Mouse (Mus musculus): Measurements from ENCODE around the gene Irgm2. TPM values are rescaled to one million over a fixed set of nuclear protein-coding genes. Genes with fewer than 3 reads are reported as not detected.

Gene Irgm2
- polyA plus RNA-seq, 1 experiment from 2014 or later: 1.1 TPM

- ATAC-seq: no peak
- H3K4me1 ChIP-seq (ENCODE audit: control insufficient read depth, insufficient read depth, low read length): no peaks in the 10 kb centered on the region
- H3K9ac ChIP-seq (ENCODE audit: low read depth, low read length): no peak overlapping the region
- no peaks in the 10 kb centered on the region for H3K36me3 ChIP-seq (ENCODE audit: control insufficient read depth, insufficient read depth, low read length)
- H3K9me3 ChIP-seq (replicated peaks; ENCODE audit: control insufficient read depth, low read length, poor library complexity, severe bottlenecking): no peaks in the 10 kb centered on the region
- no peak overlapping the region for H3K4me2 ChIP-seq (ENCODE audit: low read length)
- WGBS: 65% methylated on average over 2 of the region's 2 CpGs
- no peak overlapping the region for H3K4me3 ChIP-seq (ENCODE audit: low read depth, low read length)
- no peak overlapping the region for H3K27ac ChIP-seq (ENCODE audit: low read length)
- H3K27me3 ChIP-seq (ENCODE audit: control insufficient read depth, insufficient read depth, low read depth, low read length): no peaks in the 10 kb centered on the region
Measured at GRCm38 (mm10) chr11:58263516-58263915, 64.1 kb downstream of the Irgm2 start.

GRCm38 (mm10) chr11:58264546-58264945 is 65.1 kb downstream of the Irgm2 start:
- no peak overlapping the region for H3K4me3 ChIP-seq (ENCODE audit: low read depth, low read length)
- no peaks in the 10 kb centered on the region for H3K36me3 ChIP-seq (ENCODE audit: control insufficient read depth, insufficient read depth, low read length)
- no peaks in the 10 kb centered on the region for H3K9me3 ChIP-seq (replicated peaks; ENCODE audit: control insufficient read depth, low read length, poor library complexity, severe bottlenecking)
- 86% methylated on average over 9 of the region's 9 CpGs for WGBS
- H3K4me1 ChIP-seq (ENCODE audit: control insufficient read depth, insufficient read depth, low read length): no peaks in the 10 kb centered on the region
- H3K27me3 ChIP-seq (ENCODE audit: control insufficient read depth, insufficient read depth, low read depth, low read length): no peaks in the 10 kb centered on the region
- no peak overlapping the region for H3K4me2 ChIP-seq (ENCODE audit: low read length)
- no peak overlapping the region for H3K9ac ChIP-seq (ENCODE audit: low read depth, low read length)
- no peak for ATAC-seq
- no peak overlapping the region for H3K27ac ChIP-seq (ENCODE audit: low read length)

GRCm38 (mm10) chr11:58268285-58268684 is 68.9 kb downstream of the Irgm2 start:
- no peak overlapping the region for H3K4me2 ChIP-seq (ENCODE audit: low read length)
- H3K4me3 ChIP-seq (ENCODE audit: low read depth, low read length): no peak overlapping the region
- no peaks in the 10 kb centered on the region for H3K36me3 ChIP-seq (ENCODE audit: control insufficient read depth, insufficient read depth, low read length)
- no peaks in the 10 kb centered on the region for H3K27me3 ChIP-seq (ENCODE audit: control insufficient read depth, insufficient read depth, low read depth, low read length)
- no peak overlapping the region for H3K9ac ChIP-seq (ENCODE audit: low read depth, low read length)
- WGBS: 93% methylated on average over 3 of the region's 3 CpGs
- H3K9me3 ChIP-seq (replicated peaks; ENCODE audit: control insufficient read depth, low read length, poor library complexity, severe bottlenecking): no peaks in the 10 kb centered on the region
- H3K4me1 ChIP-seq (ENCODE audit: control insufficient read depth, insufficient read depth, low read length): no peaks in the 10 kb centered on the region
- no peak overlapping the region for H3K27ac ChIP-seq (ENCODE audit: low read length)
- ATAC-seq: no peak

Other genes with a start within 250 kb of the Irgm2 start
- 17.7 and 18.4 TPM in 2 replicates for gene Larp1, start 190.6 kb upstream of the Irgm2 start, polyA plus RNA-seq (2015; fragmentation: Nextera tagmentation; extraction: Ambion mirVana)
- 0.13 TPM in 1 of 2 replicates, not detected in the other for gene Gm12248, start 106.5 kb upstream of the Irgm2 start, polyA plus RNA-seq (2015; fragmentation: Nextera tagmentation; extraction: Ambion mirVana)
- 105 and 113 TPM in 2 replicates for gene Cnot8, start 95.5 kb upstream of the Irgm2 start, polyA plus RNA-seq (2015; fragmentation: Nextera tagmentation; extraction: Ambion mirVana)
- 12.7 and 13.9 TPM in 2 replicates for gene Gemin5, start 31.1 kb upstream of the Irgm2 start, polyA plus RNA-seq (2015; fragmentation: Nextera tagmentation; extraction: Ambion mirVana)
- gene Mrpl22, start 28.0 kb upstream of the Irgm2 start, polyA plus RNA-seq (2015; fragmentation: Nextera tagmentation; extraction: Ambion mirVana): 88.5 and 93.4 TPM in 2 replicates
- gene Igtp, start 62 bp upstream of the Irgm2 start, polyA plus RNA-seq (2015; fragmentation: Nextera tagmentation; extraction: Ambion mirVana): 1.2 and 1.6 TPM in 2 replicates
- not detected in 2 replicates for gene 4930438A08Rik, start 75.2 kb downstream of the Irgm2 start, polyA plus RNA-seq (2015; fragmentation: Nextera tagmentation; extraction: Ambion mirVana)
- 32.2 and 32.4 TPM in 2 replicates for gene Zfp692, start 107.5 kb downstream of the Irgm2 start, polyA plus RNA-seq (2015; fragmentation: Nextera tagmentation; extraction: Ambion mirVana)
- gene Zfp672, start 130.7 kb downstream of the Irgm2 start, polyA plus RNA-seq (2015; fragmentation: Nextera tagmentation; extraction: Ambion mirVana): 37.1 and 40.2 TPM in 2 replicates
- gene Sh3bp5l, start 131.1 kb downstream of the Irgm2 start, polyA plus RNA-seq (2015; fragmentation: Nextera tagmentation; extraction: Ambion mirVana): 52.4 and 53.2 TPM in 2 replicates
- gene Lypd8, start 179.4 kb downstream of the Irgm2 start, polyA plus RNA-seq (2015; fragmentation: Nextera tagmentation; extraction: Ambion mirVana): not detected in 2 replicates
- not detected in 2 replicates for gene 1810065E05Rik, start 221.5 kb downstream of the Irgm2 start, polyA plus RNA-seq (2015; fragmentation: Nextera tagmentation; extraction: Ambion mirVana)
- gene Gm12253, start 232.9 kb downstream of the Irgm2 start, polyA plus RNA-seq (2015; fragmentation: Nextera tagmentation; extraction: Ambion mirVana): not detected in 2 replicates